Mouse (Mus musculus): Measurements from ENCODE around the gene Sart3. TPM values are rescaled to one million over a fixed set of nuclear protein-coding genes. Genes with fewer than 3 reads are reported as not detected.

Sart3 gene
- total RNA-seq, 2 experiments from 2014 or later: 8.0 to 9.2 TPM

DNA sequence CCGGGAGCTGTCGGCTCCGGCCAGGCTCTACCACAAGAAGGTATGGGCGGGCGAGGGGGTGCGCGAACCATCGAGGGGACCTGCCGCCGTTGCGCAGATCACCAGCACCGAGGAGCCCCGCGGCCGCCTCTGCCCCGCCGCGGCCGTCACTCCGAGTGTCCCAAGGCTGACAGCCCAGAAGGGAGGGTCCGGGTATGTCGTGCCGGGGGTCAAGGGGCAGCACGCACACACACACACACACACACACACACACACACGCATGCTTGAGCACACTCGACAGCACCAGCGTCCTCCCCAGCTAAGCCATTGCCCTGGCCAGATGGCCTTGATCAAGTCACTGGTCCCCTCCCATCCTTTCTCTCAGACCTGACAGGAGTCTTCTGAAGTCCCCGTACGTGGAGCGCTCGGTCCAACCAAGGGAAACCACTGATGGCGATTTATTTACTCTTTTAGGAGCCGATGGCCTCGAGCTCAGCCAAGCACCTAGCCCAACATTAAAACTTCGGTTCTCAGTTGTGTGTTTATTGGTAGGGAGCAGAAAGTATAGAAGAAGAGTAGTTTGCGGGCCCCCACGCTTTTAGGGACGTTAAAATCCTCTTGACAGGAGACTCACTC, 702 bp upstream of the Sart3 start:
- no peak for DNase-seq
- intact Hi-C loops (cut with DNase I): loop anchor here (1.0 to 5.0 kb wide), 3 partner anchors 36 to 179 kb away; no protein-coding TSS in a partner anchor
- TF ChIP-seq CTCF (IDR thresholded peaks at IDR 0.05): no peak
- H3K27ac ChIP-seq: peak overlapping the region; percentile 100
- peak overlapping the region; percentile 92 for H3K4me3 ChIP-seq

DNA sequence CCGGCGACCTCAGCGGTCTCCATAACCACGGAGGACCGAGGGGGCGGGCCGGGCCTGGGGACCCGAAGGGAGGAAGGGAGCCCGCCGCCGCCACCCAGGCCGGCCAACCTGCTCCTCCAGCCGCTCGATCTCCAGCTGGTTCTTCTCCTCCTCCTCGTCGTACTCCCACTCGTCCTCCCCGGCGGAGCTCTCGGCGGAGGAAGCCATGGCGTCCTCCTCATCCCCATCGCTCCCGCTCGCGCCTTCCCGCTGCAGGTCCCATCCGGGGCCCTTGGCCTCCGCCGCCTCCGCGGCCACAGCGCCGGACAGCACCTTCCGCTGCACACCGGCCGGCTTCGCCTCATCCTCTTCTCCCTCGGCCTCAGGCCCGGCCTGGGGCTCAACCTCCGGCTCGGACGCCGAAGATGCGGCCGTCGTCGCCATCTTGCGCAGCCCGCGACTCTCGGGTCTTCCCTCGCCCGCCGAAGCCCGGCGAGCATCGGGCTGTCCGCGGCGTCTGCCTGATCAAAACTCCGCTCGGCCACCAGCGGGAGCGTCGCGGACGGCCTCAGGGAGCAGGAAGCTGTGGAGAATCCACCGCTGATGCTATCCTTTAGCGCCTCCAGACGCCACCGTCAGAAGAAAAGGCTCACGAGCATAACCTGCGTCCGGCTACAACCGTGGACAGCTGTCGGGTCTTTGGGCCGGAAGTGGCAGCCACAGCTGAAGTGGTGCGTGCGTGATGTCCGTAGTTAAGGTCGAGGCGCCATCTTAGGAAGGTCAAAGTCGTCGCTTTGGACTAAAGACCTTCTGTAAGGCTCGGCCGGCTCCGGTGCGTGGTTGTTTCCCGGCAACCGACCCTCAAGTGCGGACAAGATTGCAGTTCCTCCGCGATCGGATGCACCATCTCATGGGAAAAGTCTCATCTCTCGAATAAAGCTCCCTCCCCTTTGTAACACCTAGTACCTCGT, 822 bp downstream of the Sart3 start:
- Histone ChIP-seq H3K4me3 (peak overlapping the region; percentile 92), H3K27ac (peak overlapping the region; percentile 100)
- intact Hi-C loops (cut with DNase I): loop anchor here (2.0 to 5.0 kb wide), 2 partner anchors 35 to 181 kb away; no protein-coding TSS in a partner anchor
- DNase-seq: peak; percentile 90
- TF ChIP-seq CTCF (IDR thresholded peaks at IDR 0.05): no peak

GRCm38 (mm10) chr5:113768806-113769205, 3.5 kb downstream of the Sart3 start:
- TF ChIP-seq CTCF (IDR thresholded peaks at IDR 0.05): no peak
- no peak overlapping the region for H3K4me3 ChIP-seq
- DNase-seq: no peak
- H3K27ac ChIP-seq: no peak overlapping the region
- intact Hi-C loops (cut with DNase I): no loop called here

GRCm38 (mm10) chr5:113765641-113766526, 6.4 kb downstream of the Sart3 start:
- Histone ChIP-seq H3K27ac (no peak overlapping the region), H3K4me3 (no peak overlapping the region)
- intact Hi-C loops (cut with DNase I): no loop called here
- TF ChIP-seq CTCF (IDR thresholded peaks at IDR 0.05): no peak
- no peak for DNase-seq

GRCm38 (mm10) chr5:113764426-113764825, 7.9 kb downstream of the Sart3 start:
- intact Hi-C loops (cut with DNase I): no loop called here
- TF ChIP-seq CTCF (IDR thresholded peaks at IDR 0.05): no peak
- no peak overlapping the region for H3K27ac ChIP-seq
- no peak overlapping the region for H3K4me3 ChIP-seq
- DNase-seq: no peak

DNA sequence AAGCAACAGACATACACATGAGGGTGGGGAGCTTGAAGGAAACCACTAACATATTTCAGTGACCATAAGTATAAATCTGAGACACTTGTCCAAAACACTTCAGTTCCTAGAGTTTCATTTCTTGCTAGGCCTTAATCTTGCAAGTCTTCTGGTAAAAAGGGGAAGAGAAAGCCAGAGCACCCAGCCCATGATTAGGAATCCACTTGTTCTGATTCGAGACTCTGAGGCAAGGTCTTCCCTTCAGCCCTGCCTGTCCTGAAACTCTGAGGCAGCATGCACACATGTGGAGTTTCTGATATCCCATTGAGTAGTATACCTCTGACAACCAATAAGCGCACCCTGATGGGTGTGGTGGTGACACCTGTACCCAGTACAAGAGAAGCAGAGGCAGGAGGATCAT, 10.7 kb downstream of the Sart3 start:
- intact Hi-C loops (cut with DNase I): no loop called here
- H3K27ac ChIP-seq: no peak overlapping the region
- DNase-seq: no peak
- no peak for TF ChIP-seq CTCF (IDR thresholded peaks at IDR 0.05)
- no peak overlapping the region for H3K4me3 ChIP-seq

DNA sequence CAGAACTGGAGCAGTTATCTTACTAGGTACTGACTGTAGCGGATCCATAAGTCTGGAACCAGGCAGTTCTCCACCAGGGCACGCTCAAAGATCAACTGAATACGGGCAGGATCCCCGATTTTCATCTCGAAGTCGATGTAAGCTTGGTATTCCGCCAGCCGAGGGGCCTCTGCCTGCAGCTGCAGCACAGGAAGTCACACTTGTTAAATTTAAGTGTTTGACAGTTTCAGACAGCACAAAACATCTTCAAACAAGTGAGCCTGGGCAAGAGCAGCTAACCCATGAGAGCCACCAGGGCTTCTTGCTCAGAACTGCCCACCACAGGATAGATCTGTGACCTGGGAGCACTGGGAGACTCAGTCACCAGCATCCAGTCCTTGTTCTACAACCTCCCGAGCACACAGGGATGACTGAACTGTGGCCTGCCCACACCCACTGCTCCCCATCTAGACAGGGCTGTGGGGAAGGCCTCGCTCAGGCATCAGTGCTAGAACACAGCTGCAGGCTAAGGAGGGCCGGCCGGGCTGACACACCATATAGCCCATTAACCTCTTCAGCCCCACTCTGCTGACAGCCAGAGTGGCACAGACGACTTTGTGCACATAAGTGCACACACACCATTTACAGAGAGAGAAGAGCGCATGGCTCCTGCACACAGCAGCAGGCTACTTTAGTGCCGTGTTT, 16.8 kb downstream of the Sart3 start:
- H3K4me3 ChIP-seq: no peak overlapping the region
- no peak for TF ChIP-seq CTCF (IDR thresholded peaks at IDR 0.05)
- intact Hi-C loops (cut with DNase I): loop anchor here (1.0 kb wide), 1 partner anchor 12 kb away; no protein-coding TSS in a partner anchor
- H3K27ac ChIP-seq: no peak overlapping the region
- no peak for DNase-seq

GRCm38 (mm10) chr5:113751521-113752157, 20.7 kb downstream of the Sart3 start:
- H3K27ac ChIP-seq: no peak overlapping the region
- H3K4me3 ChIP-seq: no peak overlapping the region
- TF ChIP-seq CTCF (IDR thresholded peaks at IDR 0.05): no peak
- no peak for DNase-seq
- intact Hi-C loops (cut with DNase I): no loop called here

DNA sequence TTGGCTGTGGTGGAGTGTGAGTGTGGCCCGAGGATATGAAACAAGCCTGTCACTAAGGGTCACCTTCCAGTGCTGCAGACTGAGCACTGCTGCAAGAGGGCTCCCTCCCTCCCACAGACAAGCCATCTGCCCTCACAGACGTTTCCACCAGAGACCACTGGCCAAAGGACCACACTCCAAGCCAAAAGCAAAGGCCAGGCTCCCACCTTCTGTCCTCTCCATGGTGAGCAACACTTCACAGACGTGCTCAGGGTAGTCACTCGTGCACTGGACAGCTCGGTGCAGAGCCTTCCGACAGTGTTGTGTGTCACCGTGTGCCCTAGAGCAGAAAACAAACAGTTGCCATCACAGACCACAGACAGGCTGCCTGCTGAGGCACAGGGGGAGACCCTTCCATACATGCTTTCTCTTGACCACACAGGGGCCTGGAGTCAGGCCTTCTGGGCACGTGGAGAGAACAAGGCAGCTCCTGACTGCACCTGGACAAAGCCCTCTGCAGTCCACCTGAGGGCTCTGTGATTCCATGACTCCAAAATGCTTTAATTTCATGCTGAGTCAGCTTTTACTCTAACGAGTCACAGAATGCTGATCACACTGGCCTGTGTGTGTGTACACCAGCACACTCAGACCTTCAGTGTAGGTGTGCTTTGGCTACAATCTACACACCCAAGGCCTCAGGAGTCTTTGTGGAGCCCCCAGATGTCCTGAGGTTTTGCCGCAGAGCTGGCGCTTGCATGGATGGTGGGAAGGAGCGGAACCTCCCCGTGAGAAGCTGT, 23.6 kb downstream of the Sart3 start:
- no peak for DNase-seq
- Histone ChIP-seq H3K4me3 (no peak overlapping the region), H3K27ac (no peak overlapping the region)
- TF ChIP-seq CTCF (IDR thresholded peaks at IDR 0.05): no peak
- intact Hi-C loops (cut with DNase I): no loop called here

DNA sequence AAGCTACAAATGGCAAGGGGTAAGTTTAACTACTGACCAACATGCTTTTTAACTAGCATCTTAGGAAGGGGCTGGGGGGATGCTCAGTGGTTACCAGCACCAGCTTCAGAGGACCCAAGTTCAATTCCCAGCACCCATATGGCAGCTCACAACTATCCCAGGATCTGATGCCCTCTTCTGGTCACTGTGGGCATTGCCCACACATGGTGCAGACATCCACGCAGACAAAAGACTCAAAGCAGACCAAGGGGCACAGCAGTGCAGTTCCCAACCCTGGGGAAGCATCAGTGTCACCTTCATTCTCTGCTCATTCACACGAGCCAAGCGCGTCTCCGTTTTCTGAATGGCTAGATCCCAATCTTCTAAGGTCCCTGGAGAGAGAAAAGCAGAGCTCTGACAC, 24.7 kb downstream of the Sart3 start:
- Histone ChIP-seq H3K4me3 (no peak overlapping the region), H3K27ac (no peak overlapping the region)
- intact Hi-C loops (cut with DNase I): no loop called here
- TF ChIP-seq CTCF (IDR thresholded peaks at IDR 0.05): peak; percentile 22; the same call in 1 of the 2 replicates
- DNase-seq: no peak
